Mouse (Mus musculus) hindbrain, embryonic 11.5 days (tissue): ENCODE data around the gene Speg. TPM values are rescaled to one million over a fixed set of nuclear protein-coding genes. Genes with fewer than 3 reads are reported as not detected.

Experiments
- ATAC-seq: fragments of 200-750 bp; cut with Nextera tagmentation; 2 replicates; pipeline ENCODE4 v1.8.0; 2017; ENCODE audit warnings: mild to moderate bottlenecking, moderate TSS enrichment, moderate library complexity; ENCODE audit not compliant: low FRiP score
- DNase-seq: peaks from one replicate; pipeline ENCODE4 v3.0.0-alpha.2; 2015; ENCODE audit warnings: low spot score
- H3K27ac ChIP-seq: fragments of 300-500 bp; sonication (generic); 2 replicates; pipeline ENCODE4 v1.5.1; 2014; ENCODE audit warnings: mild to moderate bottlenecking, low read depth, low read length
- H3K27me3 ChIP-seq: fragments of 300-500 bp; sonication (generic); 2 replicates; pipeline ENCODE4 v1.6.1; 2014; ENCODE audit warnings: mild to moderate bottlenecking, low read length, moderate library complexity, mixed read lengths; ENCODE audit not compliant: control insufficient read depth, insufficient read depth
- H3K36me3 ChIP-seq: fragments of 300-500 bp; sonication (generic); 2 replicates; pipeline ENCODE4 v1.6.1; 2014; ENCODE audit warnings: mild to moderate bottlenecking, low read length, moderate library complexity, mixed read lengths; ENCODE audit not compliant: control insufficient read depth, insufficient read depth
- H3K4me1 ChIP-seq: fragments of 300-500 bp; sonication (generic); replicated peaks from 2 replicates; pipeline ENCODE4 v1.6.1; 2014; ENCODE audit warnings: low read length, mixed read lengths; ENCODE audit not compliant: control insufficient read depth, insufficient read depth
- H3K4me2 ChIP-seq: fragments of 300-500 bp; sonication (generic); replicated peaks from 2 replicates; pipeline ENCODE4 v1.6.1; 2014; ENCODE audit warnings: mild to moderate bottlenecking, low read depth, low read length
- H3K4me3 ChIP-seq: fragments of 300-500 bp; sonication (generic); 2 replicates; pipeline ENCODE4 v1.5.1; 2014; ENCODE audit warnings: low read depth, low read length
- H3K9ac ChIP-seq: fragments of 300-500 bp; sonication (generic); 2 replicates; pipeline ENCODE4 v1.6.1; 2014; ENCODE audit warnings: low read depth, low read length
- H3K9me3 ChIP-seq: fragments of 300-500 bp; sonication (generic); 2 replicates; pipeline ENCODE4 v1.6.1; 2016; ENCODE audit warnings: low read length; ENCODE audit not compliant: control insufficient read depth
- WGBS: fragments of 180-500 bp; shearing (Covaris S2); extraction: QIAGEN DNeasy Blood & Tissue Kit; methylation state at CpG from one replicate; pipeline ENCODE4 v1.1.7; 2014; 5-methylcytosine and 5-hydroxymethylcytosine counted together
- polyA plus RNA-seq: library from polyadenylated mRNA; unstranded; fragments of >200 nt; fragmentation: Nextera tagmentation; extraction: Ambion mirVana; gene quantifications from 2 replicates; pipeline ENCODE4 v1.2.1, GENCODE M21; 2014

The Speg gene
- polyA plus RNA-seq, 1 experiment from 2014 or later: 11.1 TPM

GRCm38 (mm10) chr1:75445751-75446611, 70.9 kb downstream of the Speg start:
- H3K4me2 ChIP-seq: peak overlapping the region; percentile 32
- peaks cover 24% of the 10 kb centered on the region for H3K27me3 ChIP-seq
- peaks cover 2% of the 10 kb centered on the region; the same call in 1 of the 2 replicates for H3K36me3 ChIP-seq
- peaks cover 62% of the 10 kb centered on the region for H3K4me1 ChIP-seq
- DNase-seq (peak; percentile 91), ATAC-seq (peak; percentile 6)
- peak overlapping the region; percentile 17 for H3K4me3 ChIP-seq
- H3K27ac ChIP-seq: peak overlapping the region; percentile 90
- peak overlapping the region; percentile 25; the same call in 1 of the 2 replicates for H3K9ac ChIP-seq
- H3K9me3 ChIP-seq: no peaks in the 10 kb centered on the region
- WGBS: under 1% methylated on average over 22 of the region's 22 CpGs

GRCm38 (mm10) chr1:75446656-75447055, 71.6 kb downstream of the Speg start:
- Histone ChIP-seq H3K36me3 (peaks cover 2% of the 10 kb centered on the region; the same call in 1 of the 2 replicates), H3K27me3 (peaks cover 31% of the 10 kb centered on the region), H3K9ac (0 out of 2 replicates have a peak overlapping the region, but pooled peaks have one; percentile 19), H3K4me3 (no peak overlapping the region), H3K9me3 (no peaks in the 10 kb centered on the region), H3K27ac (peak overlapping the region; percentile 90), H3K4me2 (peak overlapping the region; percentile 21; the same call in 1 of the 2 replicates), H3K4me1 (peaks cover 62% of the 10 kb centered on the region)
- ATAC-seq: peak; percentile 23
- peak; percentile 70 for DNase-seq
- WGBS: 1% methylated on average over 20 of the region's 20 CpGs

GRCm38 (mm10) chr1:75447265-75448051, 72.4 kb downstream of the Speg start:
- peaks cover 2% of the 10 kb centered on the region; the same call in 1 of the 2 replicates for H3K36me3 ChIP-seq
- ATAC-seq (peak; percentile 12; the same call in 1 of the 2 replicates), DNase-seq (peak; percentile 55)
- H3K4me3 ChIP-seq: no peak overlapping the region
- H3K27ac ChIP-seq: peak overlapping the region; percentile 90
- no peak overlapping the region for H3K9ac ChIP-seq
- H3K4me1 ChIP-seq: peaks cover 57% of the 10 kb centered on the region
- WGBS: 3% methylated on average over 10 of the region's 10 CpGs
- no peaks in the 10 kb centered on the region for H3K9me3 ChIP-seq
- H3K4me2 ChIP-seq: peak overlapping the region; percentile 22
- peaks cover 34% of the 10 kb centered on the region for H3K27me3 ChIP-seq

- H3K9me3 ChIP-seq: no peaks in the 10 kb centered on the region
- peaks cover 34% of the 10 kb centered on the region for H3K27me3 ChIP-seq
- no peak for ATAC-seq
- no peak overlapping the region for H3K4me3 ChIP-seq
- DNase-seq: peak; percentile 45
- peak overlapping the region; percentile 19; the same call in 1 of the 2 replicates for H3K9ac ChIP-seq
- peaks cover 54% of the 10 kb centered on the region for H3K4me1 ChIP-seq
- peaks cover 2% of the 10 kb centered on the region; the same call in 1 of the 2 replicates for H3K36me3 ChIP-seq
- 0% methylated on average over 7 of the region's 7 CpGs for WGBS
- peak overlapping the region; percentile 22 for H3K4me2 ChIP-seq
- peak overlapping the region; percentile 90 for H3K27ac ChIP-seq
These were observed 72.9 kb downstream of the Speg start for GRCm38 (mm10) chr1:75448052-75448431.

DNA sequence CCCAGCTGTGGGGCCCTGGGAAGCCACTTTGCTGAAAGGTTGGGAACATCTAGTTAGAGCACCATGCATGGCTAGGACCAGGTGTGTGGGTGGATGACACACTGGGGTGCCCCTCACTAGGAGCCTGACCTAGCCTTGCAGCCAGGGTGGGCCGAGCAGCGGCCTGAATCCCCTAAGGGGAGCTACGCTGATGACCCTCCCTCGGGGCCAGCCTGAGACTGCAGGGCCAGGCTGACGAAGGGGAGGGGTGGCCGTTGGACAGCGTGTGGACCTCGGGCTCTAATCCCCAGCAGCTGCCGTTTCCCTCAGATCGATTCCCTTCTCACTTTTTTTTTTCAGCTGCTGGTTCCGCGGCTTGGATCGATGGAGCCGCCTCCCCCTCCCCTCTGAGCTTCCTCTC, 73.8 kb downstream of the Speg start:
- ATAC-seq (no peak), DNase-seq (peak; percentile 46)
- peaks cover 2% of the 10 kb centered on the region; the same call in 1 of the 2 replicates for H3K36me3 ChIP-seq
- peak overlapping the region; percentile 23 for H3K4me2 ChIP-seq
- H3K27me3 ChIP-seq: peaks cover 34% of the 10 kb centered on the region
- H3K27ac ChIP-seq: peak overlapping the region; percentile 54
- WGBS: 2% methylated on average over 13 of the region's 14 CpGs
- peaks cover 46% of the 10 kb centered on the region for H3K4me1 ChIP-seq
- no peaks in the 10 kb centered on the region for H3K9me3 ChIP-seq
- no peak overlapping the region for H3K4me3 ChIP-seq
- peak overlapping the region; percentile 40; the same call in 1 of the 2 replicates for H3K9ac ChIP-seq

DNA sequence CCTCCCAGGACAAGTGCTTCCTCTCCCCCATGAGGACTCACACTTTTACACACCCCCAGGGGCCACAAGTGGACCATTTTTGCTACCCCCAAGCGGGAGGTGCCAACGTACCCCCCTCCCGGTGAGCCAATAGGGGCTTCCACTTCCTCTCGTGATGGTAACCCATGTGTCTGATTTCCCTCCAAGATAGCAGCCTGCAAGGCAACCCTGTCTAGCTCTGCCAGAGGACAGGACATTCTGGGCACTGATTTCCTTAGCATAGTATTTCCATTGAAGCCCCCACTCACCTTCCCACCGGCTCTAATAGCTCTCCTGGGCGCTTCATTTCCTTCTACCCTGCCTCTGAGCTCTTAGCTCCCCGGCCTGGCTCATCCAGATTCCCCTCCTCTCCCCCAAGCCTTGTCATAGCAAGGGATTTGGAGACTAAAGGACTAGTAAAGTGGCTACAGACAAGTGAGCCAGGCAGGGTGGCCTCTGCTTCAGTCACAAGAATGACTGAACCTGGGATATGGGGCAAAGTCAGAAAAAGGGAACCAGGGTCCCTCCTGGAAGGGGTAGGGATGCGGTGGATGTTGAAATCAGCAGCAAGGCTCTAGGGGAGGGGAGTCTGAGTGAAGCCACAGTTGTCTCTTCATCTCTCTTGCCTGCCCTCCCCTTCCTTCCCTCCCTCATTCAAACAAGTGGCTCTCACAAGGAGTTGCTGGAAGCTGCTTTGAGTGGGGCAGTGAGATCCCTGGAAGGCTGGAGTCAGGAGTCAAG, 74.5 kb downstream of the Speg start:
- Histone ChIP-seq H3K4me3 (peak overlapping the region; percentile 34; the same call in 1 of the 2 replicates), H3K9ac (peak overlapping the region; percentile 55), H3K9me3 (no peaks in the 10 kb centered on the region), H3K36me3 (peaks cover 2% of the 10 kb centered on the region; the same call in 1 of the 2 replicates), H3K4me1 (peaks cover 43% of the 10 kb centered on the region), H3K27me3 (peaks cover 34% of the 10 kb centered on the region), H3K4me2 (peak overlapping the region; percentile 71), H3K27ac (peak overlapping the region; percentile 60)
- WGBS: 0% methylated on average over 8 of the region's 8 CpGs
- no peak for ATAC-seq
- peak; percentile 38 for DNase-seq

GRCm38 (mm10) chr1:75450314-75451005, 75.4 kb downstream of the Speg start, which contains the start of gene Asic4:
TSS of gene Asic4 (plus strand) at chr1:75450436.
- DNase-seq: peak; percentile 62
- peaks cover 44% of the 10 kb centered on the region for H3K4me1 ChIP-seq
- ATAC-seq: no peak

More at GRCm38 (mm10) chr1:75450314-75451005, 75.4 kb downstream of the Speg start, which contains the start of gene Asic4:
- Histone ChIP-seq H3K9me3 (no peaks in the 10 kb centered on the region), H3K9ac (peak within 1 kb of the TSS; percentile 55), H3K4me3 (peak within 1 kb of the TSS; percentile 34), H3K4me2 (peak within 1 kb of the TSS; percentile 71), H3K27ac (peak within 1 kb of the TSS; percentile 60), H3K36me3 (peaks cover 2% of the 10 kb centered on the region; the same call in 1 of the 2 replicates), H3K27me3 (peaks cover 34% of the 10 kb centered on the region)
- 1% methylated on average over 35 of the region's 35 CpGs for WGBS
